Mouse (Mus musculus): Measurements from ENCODE around the gene Gm5741.

GRCm38 (mm10) chr8:85037366-85037680, 30.5 kb downstream of the Gm5741 start:
- TF ChIP-seq CTCF (IDR thresholded peaks at IDR 0.05; ENCODE audit: low read depth, low read length) (no peak), GATA2 (IDR thresholded peaks at IDR 0.05; ENCODE audit: borderline replicate concordance, low read depth, low read length) (no peak), GATA1 (IDR thresholded peaks at IDR 0.05; ENCODE audit: borderline replicate concordance, low read length) (no peak)

Data from G1E (cell line).